Mouse (Mus musculus): ENCODE results near the gene Lamb3. TPM values are rescaled to one million over a fixed set of nuclear protein-coding genes. Genes with fewer than 3 reads are reported as not detected.
A peak's percentile ranks its signal among the peaks of the same experiment; 100 is the strongest.
"Not testable (repeated sequence)": the region's sequence is repeated elsewhere in the genome, so short reads cannot be mapped to it uniquely, and the experiment has no call there.

Gene Lamb3
- polyA plus RNA-seq, 1 experiment from 2014 or later: 0.29 TPM

- Histone ChIP-seq H3K9ac (ENCODE audit: low read depth, low read length) (no peak overlapping the region), H3K27me3 (replicated peaks; ENCODE audit: control insufficient read depth, insufficient read depth, low read length) (no peaks in the 10 kb centered on the region), H3K27ac (ENCODE audit: low read depth, low read length) (no peak overlapping the region), H3K4me2 (ENCODE audit: low read length) (no peak overlapping the region), H3K36me3 (ENCODE audit: control insufficient read depth, insufficient read depth, low read length) (no peaks in the 10 kb centered on the region), H3K4me3 (ENCODE audit: low read length) (no peak overlapping the region), H3K4me1 (ENCODE audit: control insufficient read depth, insufficient read depth, low read depth, low read length) (no peaks in the 10 kb centered on the region; the same call in 1 of the 2 replicates), H3K9me3 (ENCODE audit: control insufficient read depth, low read length) (no peaks in the 10 kb centered on the region)
- 87% methylated on average over 7 of the region's 7 CpGs for WGBS
- ATAC-seq: no peak
Observed at GRCm38 (mm10) chr1:193251386-193251785, 43.9 kb downstream of the Lamb3 start.

GRCm38 (mm10) chr1:193252616-193253015, 45.1 kb downstream of the Lamb3 start:
- no peaks in the 10 kb centered on the region for H3K27me3 ChIP-seq (replicated peaks; ENCODE audit: control insufficient read depth, insufficient read depth, low read length)
- H3K27ac ChIP-seq (ENCODE audit: low read depth, low read length): no peak overlapping the region
- no peak overlapping the region for H3K4me2 ChIP-seq (ENCODE audit: low read length)

GRCm38 (mm10) chr1:193253895-193254294, 46.4 kb downstream of the Lamb3 start:
- not testable (repeated sequence) for H3K4me3 ChIP-seq (ENCODE audit: low read length); H3K36me3 ChIP-seq (ENCODE audit: control insufficient read depth, insufficient read depth, low read length); H3K27ac ChIP-seq (ENCODE audit: low read depth, low read length); H3K9me3 ChIP-seq (ENCODE audit: control insufficient read depth, low read length); H3K4me2 ChIP-seq (ENCODE audit: low read length); ATAC-seq; H3K27me3 ChIP-seq (replicated peaks; ENCODE audit: control insufficient read depth, insufficient read depth, low read length); H3K9ac ChIP-seq (ENCODE audit: low read depth, low read length); H3K4me1 ChIP-seq (ENCODE audit: control insufficient read depth, insufficient read depth, low read depth, low read length)
- WGBS: 80% methylated on average over 3 of the region's 3 CpGs

More at GRCm38 (mm10) chr1:193252616-193253015, 45.1 kb downstream of the Lamb3 start:
- Histone ChIP-seq H3K36me3 (ENCODE audit: control insufficient read depth, insufficient read depth, low read length) (no peaks in the 10 kb centered on the region), H3K9me3 (ENCODE audit: control insufficient read depth, low read length) (no peaks in the 10 kb centered on the region), H3K4me3 (ENCODE audit: low read length) (no peak overlapping the region), H3K4me1 (ENCODE audit: control insufficient read depth, insufficient read depth, low read depth, low read length) (no peaks in the 10 kb centered on the region; the same call in 1 of the 2 replicates), H3K9ac (ENCODE audit: low read depth, low read length) (no peak overlapping the region)
- ATAC-seq: no peak
- 49% methylated on average over 5 of the region's 5 CpGs for WGBS

GRCm38 (mm10) chr1:193255032-193255431, 47.5 kb downstream of the Lamb3 start:
- H3K36me3 ChIP-seq (ENCODE audit: control insufficient read depth, insufficient read depth, low read length): no peaks in the 10 kb centered on the region
- no peak for ATAC-seq
- H3K27me3 ChIP-seq (replicated peaks; ENCODE audit: control insufficient read depth, insufficient read depth, low read length): no peaks in the 10 kb centered on the region
- H3K4me2 ChIP-seq (ENCODE audit: low read length): no peak overlapping the region
- WGBS: 66% methylated on average over 8 of the region's 8 CpGs
- no peaks in the 10 kb centered on the region; the same call in 1 of the 2 replicates for H3K4me1 ChIP-seq (ENCODE audit: control insufficient read depth, insufficient read depth, low read depth, low read length)
- H3K9me3 ChIP-seq (ENCODE audit: control insufficient read depth, low read length): no peaks in the 10 kb centered on the region
- H3K4me3 ChIP-seq (ENCODE audit: low read length): no peak overlapping the region
- no peak overlapping the region for H3K9ac ChIP-seq (ENCODE audit: low read depth, low read length)
- no peak overlapping the region for H3K27ac ChIP-seq (ENCODE audit: low read depth, low read length)

- 30% methylated on average over 3 of the region's 3 CpGs for WGBS
- no peak overlapping the region for H3K9ac ChIP-seq (ENCODE audit: low read depth, low read length)
Observed at GRCm38 (mm10) chr1:193255488-193256288, 48.2 kb downstream of the Lamb3 start.

GRCm38 (mm10) chr1:193256289-193256577, 48.7 kb downstream of the Lamb3 start:
- Histone ChIP-seq H3K9ac (ENCODE audit: low read depth, low read length) (no peak overlapping the region), H3K36me3 (ENCODE audit: control insufficient read depth, insufficient read depth, low read length) (no peaks in the 10 kb centered on the region), H3K4me1 (ENCODE audit: control insufficient read depth, insufficient read depth, low read depth, low read length) (no peaks in the 10 kb centered on the region; the same call in 1 of the 2 replicates), H3K4me3 (ENCODE audit: low read length) (no peak overlapping the region), H3K9me3 (ENCODE audit: control insufficient read depth, low read length) (no peaks in the 10 kb centered on the region), H3K27ac (ENCODE audit: low read depth, low read length) (no peak overlapping the region), H3K4me2 (ENCODE audit: low read length) (no peak overlapping the region), H3K27me3 (replicated peaks; ENCODE audit: control insufficient read depth, insufficient read depth, low read length) (no peaks in the 10 kb centered on the region)
- no peak; the same call in 1 of the 2 replicates for ATAC-seq

More at GRCm38 (mm10) chr1:193255488-193256288, 48.2 kb downstream of the Lamb3 start:
- no peak overlapping the region for H3K27ac ChIP-seq (ENCODE audit: low read depth, low read length)
- no peaks in the 10 kb centered on the region for H3K9me3 ChIP-seq (ENCODE audit: control insufficient read depth, low read length)
- ATAC-seq: peak; percentile 65
- no peaks in the 10 kb centered on the region; the same call in 1 of the 2 replicates for H3K4me1 ChIP-seq (ENCODE audit: control insufficient read depth, insufficient read depth, low read depth, low read length)
- no peaks in the 10 kb centered on the region for H3K27me3 ChIP-seq (replicated peaks; ENCODE audit: control insufficient read depth, insufficient read depth, low read length)
- H3K4me3 ChIP-seq (ENCODE audit: low read length): no peak overlapping the region
- no peaks in the 10 kb centered on the region for H3K36me3 ChIP-seq (ENCODE audit: control insufficient read depth, insufficient read depth, low read length)
- H3K4me2 ChIP-seq (ENCODE audit: low read length): no peak overlapping the region

- Histone ChIP-seq H3K9me3 (ENCODE audit: control insufficient read depth, low read length) (no peaks in the 10 kb centered on the region), H3K36me3 (ENCODE audit: control insufficient read depth, insufficient read depth, low read length) (no peaks in the 10 kb centered on the region), H3K4me2 (ENCODE audit: low read length) (no peak overlapping the region), H3K27ac (ENCODE audit: low read depth, low read length) (no peak overlapping the region), H3K4me3 (ENCODE audit: low read length) (no peak overlapping the region), H3K27me3 (replicated peaks; ENCODE audit: control insufficient read depth, insufficient read depth, low read length) (no peaks in the 10 kb centered on the region), H3K4me1 (ENCODE audit: control insufficient read depth, insufficient read depth, low read depth, low read length) (no peaks in the 10 kb centered on the region; the same call in 1 of the 2 replicates), H3K9ac (ENCODE audit: low read depth, low read length) (no peak overlapping the region)
- ATAC-seq: 0 out of 2 replicates have a peak, but pooled peaks have one; percentile 14
- WGBS: 50% methylated on average over 5 of the region's 5 CpGs
Observed at GRCm38 (mm10) chr1:193256621-193257098, 49.2 kb downstream of the Lamb3 start.

GRCm38 (mm10) chr1:193259559-193259958, 52.1 kb downstream of the Lamb3 start:
- 88% methylated on average over 9 of the region's 9 CpGs for WGBS
- H3K36me3 ChIP-seq (ENCODE audit: control insufficient read depth, insufficient read depth, low read length): no peaks in the 10 kb centered on the region

GRCm38 (mm10) chr1:193261897-193262548, 54.5 kb downstream of the Lamb3 start:
- ATAC-seq: no peak
- Histone ChIP-seq H3K4me2 (ENCODE audit: low read length) (no peak overlapping the region), H3K4me3 (ENCODE audit: low read length) (no peak overlapping the region), H3K27me3 (replicated peaks; ENCODE audit: control insufficient read depth, insufficient read depth, low read length) (no peaks in the 10 kb centered on the region), H3K9ac (ENCODE audit: low read depth, low read length) (no peak overlapping the region), H3K27ac (ENCODE audit: low read depth, low read length) (no peak overlapping the region), H3K9me3 (ENCODE audit: control insufficient read depth, low read length) (no peaks in the 10 kb centered on the region), H3K4me1 (ENCODE audit: control insufficient read depth, insufficient read depth, low read depth, low read length) (no peaks in the 10 kb centered on the region), H3K36me3 (ENCODE audit: control insufficient read depth, insufficient read depth, low read length) (no peaks in the 10 kb centered on the region)
- 71% methylated on average over 7 of the region's 7 CpGs for WGBS

More at GRCm38 (mm10) chr1:193259559-193259958, 52.1 kb downstream of the Lamb3 start:
- H3K27ac ChIP-seq (ENCODE audit: low read depth, low read length): no peak overlapping the region
- H3K9me3 ChIP-seq (ENCODE audit: control insufficient read depth, low read length): no peaks in the 10 kb centered on the region
- no peaks in the 10 kb centered on the region for H3K27me3 ChIP-seq (replicated peaks; ENCODE audit: control insufficient read depth, insufficient read depth, low read length)
- no peak overlapping the region for H3K4me2 ChIP-seq (ENCODE audit: low read length)
- no peak for ATAC-seq
- no peak overlapping the region for H3K9ac ChIP-seq (ENCODE audit: low read depth, low read length)
- H3K4me1 ChIP-seq (ENCODE audit: control insufficient read depth, insufficient read depth, low read depth, low read length): no peaks in the 10 kb centered on the region; the same call in 1 of the 2 replicates
- no peak overlapping the region for H3K4me3 ChIP-seq (ENCODE audit: low read length)

All from hindbrain, embryonic 16.5 days (tissue).